Mouse (Mus musculus): ENCODE data around the gene Fuca2.

Fuca2 gene

GRCm38 (mm10) chr10:13528155-13528554 is 28.8 kb downstream of the Fuca2 start:
- DNase-seq (ENCODE audit: low read depth, low spot score): no peak

- DNase-seq (ENCODE audit: low read depth, low spot score): no peak
Observed at GRCm38 (mm10) chr10:13534751-13535150, 35.4 kb downstream of the Fuca2 start.

- DNase-seq (ENCODE audit: low read depth, low spot score): no peak
Observed at GRCm38 (mm10) chr10:13536706-13537105, 37.4 kb downstream of the Fuca2 start.

- DNase-seq (ENCODE audit: low read depth, low spot score): no peak
Observed at GRCm38 (mm10) chr10:13539769-13540333, 40.5 kb downstream of the Fuca2 start.

GRCm38 (mm10) chr10:13541721-13542120 is 42.4 kb downstream of the Fuca2 start:
- DNase-seq (ENCODE audit: low read depth, low spot score): no peak

- DNase-seq (ENCODE audit: low read depth, low spot score): peak; percentile 67
Observed at GRCm38 (mm10) chr10:13552646-13553497, 53.5 kb downstream of the Fuca2 start, which contains the start of the genes Adat2 and Pex3. Gene Adat2, plus strand, starts transcription at chr10:13552894. Gene Pex3, minus strand, starts transcription at chr10:13553142.

- DNase-seq (ENCODE audit: low read depth, low spot score): no peak
Observed at GRCm38 (mm10) chr10:13553498-13553985, 54.2 kb downstream of the Fuca2 start.

GRCm38 (mm10) chr10:13554316-13554715 is 55.0 kb downstream of the Fuca2 start:
- no peak for DNase-seq (ENCODE audit: low read depth, low spot score)

GRCm38 (mm10) chr10:13560014-13560674 is 60.8 kb downstream of the Fuca2 start:
- DNase-seq (ENCODE audit: low read depth, low spot score): no peak

GRCm38 (mm10) chr10:13564364-13565079 is 65.2 kb downstream of the Fuca2 start:
- no peak for DNase-seq (ENCODE audit: low read depth, low spot score)

- no peak for DNase-seq (ENCODE audit: low read depth, low spot score)
Observed at GRCm38 (mm10) chr10:13565080-13565448, 65.7 kb downstream of the Fuca2 start.

GRCm38 (mm10) chr10:13566393-13566792 is 67.1 kb downstream of the Fuca2 start:
- no peak for DNase-seq (ENCODE audit: low read depth, low spot score)
